Mouse (Mus musculus) neural tube, embryonic 11.5 days (tissue): ENCODE data around the gene Gm20388. TPM values are rescaled to one million over a fixed set of nuclear protein-coding genes. Genes with fewer than 3 reads are reported as not detected.

Source experiments
- ATAC-seq: fragments of 200-750 bp; cut with Nextera tagmentation; 2 replicates; pipeline ENCODE4 v1.8.0; 2017; ENCODE audit warnings: moderate number of reproducible peaks, mild to moderate bottlenecking, moderate TSS enrichment, moderate library complexity; ENCODE audit not compliant: insufficient read depth, low FRiP score, low TSS enrichment
- DNase-seq: peaks from one replicate; pipeline ENCODE4 v3.0.0-alpha.2; 2015; ENCODE audit warnings: low spot score
- H3K27ac ChIP-seq: fragments of 300-500 bp; sonication (generic); 2 replicates; pipeline ENCODE4 v1.5.1; 2014; ENCODE audit warnings: low read depth, mild to moderate bottlenecking, low read length
- H3K27me3 ChIP-seq: fragments of 300-500 bp; sonication (generic); 2 replicates; pipeline ENCODE4 v1.6.1; 2014; ENCODE audit warnings: mild to moderate bottlenecking, low read length, mixed read lengths; ENCODE audit not compliant: control insufficient read depth, insufficient read depth
- H3K36me3 ChIP-seq: fragments of 300-500 bp; sonication (generic); 2 replicates; pipeline ENCODE4 v1.6.1; 2014; ENCODE audit warnings: mild to moderate bottlenecking, low read length, moderate library complexity, mixed read lengths; ENCODE audit not compliant: control insufficient read depth, insufficient read depth
- H3K4me1 ChIP-seq: fragments of 300-500 bp; sonication (generic); 2 replicates; pipeline ENCODE4 v1.6.1; 2014; ENCODE audit warnings: low read length, mixed read lengths; ENCODE audit not compliant: control insufficient read depth, insufficient read depth
- H3K4me2 ChIP-seq: fragments of 300-500 bp; sonication (generic); 2 replicates; pipeline ENCODE4 v1.6.1; 2014; ENCODE audit warnings: low read depth, mild to moderate bottlenecking, moderate library complexity
- H3K4me3 ChIP-seq: fragments of 300-500 bp; sonication (generic); 2 replicates; pipeline ENCODE4 v1.5.1; 2014; ENCODE audit warnings: low read depth, low read length
- H3K9ac ChIP-seq: fragments of 300-500 bp; sonication (generic); 2 replicates; pipeline ENCODE4 v1.6.1; 2014; ENCODE audit warnings: mild to moderate bottlenecking, low read length
- H3K9me3 ChIP-seq: fragments of 300-500 bp; sonication (generic); 2 replicates; pipeline ENCODE4 v1.6.1; 2016; ENCODE audit warnings: low read length; ENCODE audit not compliant: control insufficient read depth
- WGBS: fragments of 180-500 bp; shearing (Covaris S2); extraction: QIAGEN DNeasy Blood & Tissue Kit; methylation state at CpG from one replicate; pipeline ENCODE4 v1.1.7; 2014; 5-methylcytosine and 5-hydroxymethylcytosine counted together
- polyA plus RNA-seq: library from polyadenylated mRNA; unstranded; fragments of >200 nt; fragmentation: Nextera tagmentation; extraction: Ambion mirVana; gene quantifications from 2 replicates; pipeline ENCODE4 v1.2.1, GENCODE M21; 2014

Gm20388 gene
- polyA plus RNA-seq, 1 experiment from 2014 or later, result not detected

- peaks cover 3% of the 10 kb centered on the region; the same call in 1 of the 2 replicates for H3K36me3 ChIP-seq
- no peaks in the 10 kb centered on the region for H3K9me3 ChIP-seq
- DNase-seq, result no peak
- H3K9ac ChIP-seq, result no peak overlapping the region
- H3K27me3 ChIP-seq, result no peaks in the 10 kb centered on the region
- 71% methylated on average over 10 of the region's 10 CpGs for WGBS
- H3K4me3 ChIP-seq, result no peak overlapping the region
- no peaks in the 10 kb centered on the region for H3K4me1 ChIP-seq
- no peak overlapping the region for H3K4me2 ChIP-seq
- ATAC-seq, result no peak
- H3K27ac ChIP-seq, result no peak overlapping the region
These were observed 4419.0 kb downstream of the Gm20388 start for GRCm38 (mm10) chr8:124329690-124330089.

GRCm38 (mm10) chr8:124330433-124330832, 4419.8 kb downstream of the Gm20388 start:
- ATAC-seq (no peak), DNase-seq (no peak)
- Histone ChIP-seq H3K36me3 (no peaks in the 10 kb centered on the region; the same call in 1 of the 2 replicates), H3K27me3 (no peaks in the 10 kb centered on the region), H3K9ac (no peak overlapping the region; the same call in 1 of the 2 replicates), H3K4me3 (no peak overlapping the region), H3K9me3 (no peaks in the 10 kb centered on the region), H3K4me2 (no peak overlapping the region), H3K4me1 (no peaks in the 10 kb centered on the region), H3K27ac (no peak overlapping the region)
- WGBS, result 66% methylated on average over 2 of the region's 3 CpGs

- Histone ChIP-seq H3K4me1 (no peaks in the 10 kb centered on the region), H3K4me2 (no peak overlapping the region), H3K36me3 (no peaks in the 10 kb centered on the region; the same call in 1 of the 2 replicates), H3K4me3 (no peak overlapping the region), H3K9me3 (no peaks in the 10 kb centered on the region), H3K27ac (no peak overlapping the region), H3K27me3 (no peaks in the 10 kb centered on the region), H3K9ac (no peak overlapping the region)
- ATAC-seq, result no peak
- DNase-seq, result no peak
- WGBS, result 91% methylated on average over 3 of the region's 3 CpGs
These were observed 4420.5 kb downstream of the Gm20388 start for GRCm38 (mm10) chr8:124331094-124331493.

- H3K4me2 ChIP-seq, result no peak overlapping the region
- DNase-seq (no peak), ATAC-seq (no peak)
- no peaks in the 10 kb centered on the region; the same call in 1 of the 2 replicates for H3K36me3 ChIP-seq
- H3K27me3 ChIP-seq, result no peaks in the 10 kb centered on the region
- no peaks in the 10 kb centered on the region for H3K4me1 ChIP-seq
- no peak overlapping the region for H3K4me3 ChIP-seq
- H3K9ac ChIP-seq, result no peak overlapping the region
- WGBS, result 85% methylated on average over 11 of the region's 11 CpGs
- no peak overlapping the region for H3K27ac ChIP-seq
- H3K9me3 ChIP-seq, result no peaks in the 10 kb centered on the region
These were observed 4421.1 kb downstream of the Gm20388 start for GRCm38 (mm10) chr8:124331706-124332105.

- H3K27ac ChIP-seq, result no peak overlapping the region
- H3K27me3 ChIP-seq, result no peaks in the 10 kb centered on the region
- ATAC-seq (no peak), DNase-seq (no peak)
- peaks cover 3% of the 10 kb centered on the region; the same call in 1 of the 2 replicates for H3K4me1 ChIP-seq
- H3K4me2 ChIP-seq, result no peak overlapping the region
- no peak overlapping the region for H3K9ac ChIP-seq
- WGBS, result 93% methylated on average over 13 of the region's 13 CpGs
- no peaks in the 10 kb centered on the region for H3K9me3 ChIP-seq
- H3K36me3 ChIP-seq, result peaks cover 7% of the 10 kb centered on the region
- H3K4me3 ChIP-seq, result no peak overlapping the region
These were observed 4425.7 kb downstream of the Gm20388 start for GRCm38 (mm10) chr8:124336302-124336701.

- Histone ChIP-seq H3K36me3 (peaks cover 11% of the 10 kb centered on the region), H3K4me1 (peaks cover 3% of the 10 kb centered on the region; the same call in 1 of the 2 replicates), H3K9ac (no peak overlapping the region), H3K9me3 (no peaks in the 10 kb centered on the region), H3K4me2 (no peak overlapping the region), H3K27ac (no peak overlapping the region), H3K27me3 (no peaks in the 10 kb centered on the region), H3K4me3 (no peak overlapping the region)
- 89% methylated on average over 3 of the region's 3 CpGs for WGBS
- no peak for ATAC-seq
- no peak for DNase-seq
These were observed 4429.1 kb downstream of the Gm20388 start for GRCm38 (mm10) chr8:124339742-124340141.

- WGBS, result 70% methylated on average over 17 of the region's 17 CpGs
- no peak for DNase-seq
- ATAC-seq, result no peak
- Histone ChIP-seq H3K36me3 (peaks cover 11% of the 10 kb centered on the region), H3K9me3 (no peaks in the 10 kb centered on the region), H3K4me1 (peaks cover 3% of the 10 kb centered on the region; the same call in 1 of the 2 replicates), H3K9ac (no peak overlapping the region), H3K4me3 (no peak overlapping the region), H3K27ac (no peak overlapping the region), H3K27me3 (no peaks in the 10 kb centered on the region), H3K4me2 (no peak overlapping the region)
These were observed 4429.9 kb downstream of the Gm20388 start for GRCm38 (mm10) chr8:124340360-124341068.

GRCm38 (mm10) chr8:124343151-124343550, 4432.5 kb downstream of the Gm20388 start:
- DNase-seq (no peak), ATAC-seq (no peak)
- Histone ChIP-seq H3K27ac (no peak overlapping the region), H3K4me1 (peaks cover 3% of the 10 kb centered on the region; the same call in 1 of the 2 replicates), H3K9ac (no peak overlapping the region), H3K4me3 (no peak overlapping the region), H3K36me3 (peaks cover 9% of the 10 kb centered on the region), H3K4me2 (no peak overlapping the region), H3K9me3 (no peaks in the 10 kb centered on the region), H3K27me3 (no peaks in the 10 kb centered on the region)
- 94% methylated on average over 15 of the region's 15 CpGs for WGBS

GRCm38 (mm10) chr8:124343991-124344390, 4433.4 kb downstream of the Gm20388 start:
- Histone ChIP-seq H3K27ac (no peak overlapping the region), H3K9ac (no peak overlapping the region), H3K36me3 (peaks cover 4% of the 10 kb centered on the region), H3K4me3 (no peak overlapping the region), H3K27me3 (no peaks in the 10 kb centered on the region), H3K9me3 (no peaks in the 10 kb centered on the region), H3K4me1 (peaks cover 3% of the 10 kb centered on the region; the same call in 1 of the 2 replicates), H3K4me2 (no peak overlapping the region)
- 86% methylated on average over 12 of the region's 12 CpGs for WGBS
- ATAC-seq, result no peak
- no peak for DNase-seq
